ENCODE assay signal across 1 mouse cellular context in the genomic region with DNA sequence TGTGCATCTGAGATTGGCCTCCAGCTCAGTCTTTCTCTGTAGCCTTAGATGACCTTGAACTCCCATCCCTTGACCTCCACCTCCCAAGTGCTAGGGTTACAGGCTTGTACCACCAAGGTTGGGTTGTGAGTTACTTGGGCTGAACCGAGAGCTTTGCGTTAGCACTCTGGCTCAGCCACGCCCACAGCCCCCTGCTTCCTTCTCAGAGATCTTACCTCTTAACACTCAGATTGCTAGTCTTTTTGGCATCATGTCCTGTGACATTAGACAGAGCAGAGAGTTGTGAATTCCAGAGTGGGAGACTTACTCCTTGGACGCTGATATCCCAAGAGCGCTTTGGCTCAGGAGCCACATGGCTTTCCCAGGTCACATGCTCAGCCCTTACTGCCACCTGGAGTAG.
TF ChIP-seq lines count a peak whose summit lies in the region.

No protein-coding gene starts in this region.

TF ChIP-seq in CH12.LX, 34 proteins besides CTCF, POLR2A, EP300 and RAD21:
- TF ChIP-seq MAFK (IDR thresholded peaks at IDR 0.05; ENCODE audit: insufficient replicate concordance, low read length) (no peak), SMC3 (IDR thresholded peaks at IDR 0.05; ENCODE audit: low read depth, low read length) (no peak), JUN (IDR thresholded peaks at IDR 0.05; ENCODE audit: insufficient read depth, low read depth, low read length) (no peak), ETS1 (conservative IDR thresholded peaks at IDR 0.05; ENCODE audit: low read depth, low read length) (no peak), ZC3H11A (IDR thresholded peaks at IDR 0.05; ENCODE audit: low read depth, low read length) (no peak), PAX5 (IDR thresholded peaks at IDR 0.05; ENCODE audit: low read length) (no peak), USF1 (IDR thresholded peaks at IDR 0.05; ENCODE audit: low read depth, low read length) (no peak), CHD2 (IDR thresholded peaks at IDR 0.05; ENCODE audit: low read length) (no peak), E2F4 (IDR thresholded peaks at IDR 0.05; ENCODE audit: insufficient replicate concordance, low read depth, low read length) (no peak), SIN3A (IDR thresholded peaks at IDR 0.05; ENCODE audit: low read length) (no peak), HCFC1 (IDR thresholded peaks at IDR 0.05; ENCODE audit: low read depth, low read length) (no peak), TCF12 (IDR thresholded peaks at IDR 0.05; ENCODE audit: low read depth, low read length) (no peak), MYC (IDR thresholded peaks at IDR 0.05; ENCODE audit: low read depth, low read length) (no peak), MXI1 (IDR thresholded peaks at IDR 0.05; ENCODE audit: low read depth, low read length) (no peak), KAT2A (IDR thresholded peaks at IDR 0.05; ENCODE audit: insufficient replicate concordance, low read length) (no peak), ELF1 (IDR thresholded peaks at IDR 0.05; ENCODE audit: low read depth, low read length) (no peak), NRF1 (IDR thresholded peaks at IDR 0.05; ENCODE audit: low read depth, low read length) (no peak), POLR2AphosphoS2 (IDR thresholded peaks at IDR 0.05; ENCODE audit: low read depth, low read length) (no peak), RCOR1 (conservative IDR thresholded peaks at IDR 0.05; ENCODE audit: low read depth, low read length) (no peak)
